Mouse (Mus musculus) cerebellum, postnatal 10 days (tissue): ENCODE data around the gene Gnat3.

Source experiments
- DNase-seq, 2 experiments: peaks; one replicate each; pipeline ENCODE4 v3.0.0; 2021; ENCODE audit warnings: mixed read lengths in 2 of 2

Gene Gnat3

GRCm38 (mm10) chr5:18007067-18007466, 44.7 kb downstream of the Gnat3 start:
- peak in 1 of 2 experiments; percentile 4 for DNase-seq

GRCm38 (mm10) chr5:18010301-18010700, 48.0 kb downstream of the Gnat3 start:
- DNase-seq = no peak

- no peak for DNase-seq
Measured at GRCm38 (mm10) chr5:18013196-18013595, 50.8 kb downstream of the Gnat3 start.

GRCm38 (mm10) chr5:18014209-18014829, 52.0 kb downstream of the Gnat3 start:
- DNase-seq = no peak

- DNase-seq = peak; percentile 8 to 13
Measured at GRCm38 (mm10) chr5:18023347-18023746, 61.0 kb downstream of the Gnat3 start.

GRCm38 (mm10) chr5:18027531-18027930, 65.2 kb downstream of the Gnat3 start:
- no peak for DNase-seq

- DNase-seq = no peak
Measured at GRCm38 (mm10) chr5:18035848-18036638, 73.7 kb downstream of the Gnat3 start.

- DNase-seq = peak; percentile 81 to 85
Measured at GRCm38 (mm10) chr5:18043022-18043421, 80.7 kb downstream of the Gnat3 start.

GRCm38 (mm10) chr5:18048841-18049240, 86.5 kb downstream of the Gnat3 start:
- no peak for DNase-seq

GRCm38 (mm10) chr5:18055323-18055722, 93.0 kb downstream of the Gnat3 start:
- no peak for DNase-seq
